Mouse (Mus musculus): ENCODE results near the gene Tbl1xr1. TPM values are rescaled to one million over a fixed set of nuclear protein-coding genes. Genes with fewer than 3 reads are reported as not detected.

Gene Tbl1xr1
- polyA plus RNA-seq, 1 experiment from 2014 or later = 10.7 TPM

GRCm38 (mm10) chr3:22180076-22180475 is 103.6 kb downstream of the Tbl1xr1 start:
- 86% methylated on average over 3 of the region's 4 CpGs for WGBS
- no peak overlapping the region for H3K9ac ChIP-seq (ENCODE audit: low read depth, low read length)
- ATAC-seq (replicated peaks; ENCODE audit: low FRiP score, low read depth) (no peak), DNase-seq (ENCODE audit: low spot score) (no peak)
- no peaks in the 10 kb centered on the region for H3K36me3 ChIP-seq (ENCODE audit: insufficient read depth, low read length)
- H3K9me3 ChIP-seq (replicated peaks; ENCODE audit: low read length) = no peaks in the 10 kb centered on the region
- H3K27me3 ChIP-seq (ENCODE audit: insufficient read depth, low read length) = no peaks in the 10 kb centered on the region
- no peak overlapping the region for H3K4me3 ChIP-seq (replicated peaks; ENCODE audit: low read depth, low read length)
- TF ChIP-seq CTCF (IDR thresholded peaks at IDR 0.05; ENCODE audit: low read depth) = no peak
- no peak overlapping the region for H3K4me2 ChIP-seq (ENCODE audit: low read length)
- no peaks in the 10 kb centered on the region for H3K4me1 ChIP-seq (replicated peaks; ENCODE audit: insufficient read depth, low read length)
- no peak overlapping the region for H3K27ac ChIP-seq

GRCm38 (mm10) chr3:22181026-22181425 is 104.6 kb downstream of the Tbl1xr1 start:
- Histone ChIP-seq H3K4me3 (replicated peaks; ENCODE audit: low read depth, low read length) (no peak overlapping the region), H3K27ac (no peak overlapping the region), H3K4me2 (ENCODE audit: low read length) (no peak overlapping the region), H3K36me3 (ENCODE audit: insufficient read depth, low read length) (no peaks in the 10 kb centered on the region), H3K4me1 (replicated peaks; ENCODE audit: insufficient read depth, low read length) (no peaks in the 10 kb centered on the region), H3K27me3 (ENCODE audit: insufficient read depth, low read length) (no peaks in the 10 kb centered on the region), H3K9me3 (replicated peaks; ENCODE audit: low read length) (no peaks in the 10 kb centered on the region), H3K9ac (ENCODE audit: low read depth, low read length) (no peak overlapping the region)
- no peak for ATAC-seq (replicated peaks; ENCODE audit: low FRiP score, low read depth)
- 94% methylated on average over 2 of the region's 2 CpGs for WGBS
- DNase-seq (ENCODE audit: low spot score) = no peak
- no peak for TF ChIP-seq CTCF (IDR thresholded peaks at IDR 0.05; ENCODE audit: low read depth)

GRCm38 (mm10) chr3:22185265-22185664 is 108.8 kb downstream of the Tbl1xr1 start:
- H3K9ac ChIP-seq (ENCODE audit: low read depth, low read length) = no peak overlapping the region
- 76% methylated on average over 4 of the region's 4 CpGs for WGBS
- no peaks in the 10 kb centered on the region for H3K27me3 ChIP-seq (ENCODE audit: insufficient read depth, low read length)
- DNase-seq (ENCODE audit: low spot score) = peak; percentile 47
- TF ChIP-seq CTCF (IDR thresholded peaks at IDR 0.05; ENCODE audit: low read depth) = no peak
- peak; percentile 61; the same call in 1 of the 2 replicates for ATAC-seq (replicated peaks; ENCODE audit: low FRiP score, low read depth)
- H3K4me3 ChIP-seq (replicated peaks; ENCODE audit: low read depth, low read length) = no peak overlapping the region
- H3K36me3 ChIP-seq (ENCODE audit: insufficient read depth, low read length) = 0 out of 2 replicates have a peak, but pooled peaks cover 2% of the 10 kb centered on the region
- no peak overlapping the region for H3K27ac ChIP-seq
- no peaks in the 10 kb centered on the region for H3K4me1 ChIP-seq (replicated peaks; ENCODE audit: insufficient read depth, low read length)
- H3K9me3 ChIP-seq (replicated peaks; ENCODE audit: low read length) = no peaks in the 10 kb centered on the region
- H3K4me2 ChIP-seq (ENCODE audit: low read length) = no peak overlapping the region

GRCm38 (mm10) chr3:22190498-22190897 is 114.0 kb downstream of the Tbl1xr1 start:
- DNase-seq (ENCODE audit: low spot score) (peak; percentile 84), ATAC-seq (replicated peaks; ENCODE audit: low FRiP score, low read depth) (no peak)
- Histone ChIP-seq H3K4me2 (ENCODE audit: low read length) (no peak overlapping the region), H3K9ac (ENCODE audit: low read depth, low read length) (no peak overlapping the region), H3K4me3 (replicated peaks; ENCODE audit: low read depth, low read length) (no peak overlapping the region), H3K4me1 (replicated peaks; ENCODE audit: insufficient read depth, low read length) (no peaks in the 10 kb centered on the region), H3K27ac (no peak overlapping the region), H3K27me3 (ENCODE audit: insufficient read depth, low read length) (no peaks in the 10 kb centered on the region), H3K9me3 (replicated peaks; ENCODE audit: low read length) (no peaks in the 10 kb centered on the region), H3K36me3 (ENCODE audit: insufficient read depth, low read length) (peaks cover 25% of the 10 kb centered on the region; the same call in 1 of the 2 replicates)
- peak; percentile 78 for TF ChIP-seq CTCF (IDR thresholded peaks at IDR 0.05; ENCODE audit: low read depth)

- H3K27ac ChIP-seq = no peak overlapping the region
- no peaks in the 10 kb centered on the region for H3K27me3 ChIP-seq (ENCODE audit: insufficient read depth, low read length)
- no peak overlapping the region for H3K4me3 ChIP-seq (replicated peaks; ENCODE audit: low read depth, low read length)
- no peak for DNase-seq (ENCODE audit: low spot score)
- H3K9ac ChIP-seq (ENCODE audit: low read depth, low read length) = no peak overlapping the region
- TF ChIP-seq CTCF (IDR thresholded peaks at IDR 0.05; ENCODE audit: low read depth) = no peak
- H3K36me3 ChIP-seq (ENCODE audit: insufficient read depth, low read length) = peaks cover 27% of the 10 kb centered on the region; the same call in 1 of the 2 replicates
- H3K4me2 ChIP-seq (ENCODE audit: low read length) = no peak overlapping the region
- WGBS = 95% methylated on average over 5 of the region's 5 CpGs
- H3K4me1 ChIP-seq (replicated peaks; ENCODE audit: insufficient read depth, low read length) = no peaks in the 10 kb centered on the region
- H3K9me3 ChIP-seq (replicated peaks; ENCODE audit: low read length) = no peaks in the 10 kb centered on the region
- ATAC-seq (replicated peaks; ENCODE audit: low FRiP score, low read depth) = no peak
These were observed 116.5 kb downstream of the Tbl1xr1 start for GRCm38 (mm10) chr3:22192931-22193330.

GRCm38 (mm10) chr3:22194185-22194856 is 117.9 kb downstream of the Tbl1xr1 start:
- TF ChIP-seq CTCF (IDR thresholded peaks at IDR 0.05; ENCODE audit: low read depth) = no peak
- H3K36me3 ChIP-seq (ENCODE audit: insufficient read depth, low read length) = peaks cover 32% of the 10 kb centered on the region; the same call in 1 of the 2 replicates
- no peak overlapping the region for H3K9ac ChIP-seq (ENCODE audit: low read depth, low read length)
- H3K4me1 ChIP-seq (replicated peaks; ENCODE audit: insufficient read depth, low read length) = no peaks in the 10 kb centered on the region
- 88% methylated on average over 7 of the region's 7 CpGs for WGBS
- H3K9me3 ChIP-seq (replicated peaks; ENCODE audit: low read length) = no peaks in the 10 kb centered on the region
- no peak overlapping the region for H3K27ac ChIP-seq
- no peak for ATAC-seq (replicated peaks; ENCODE audit: low FRiP score, low read depth)
- no peak for DNase-seq (ENCODE audit: low spot score)
- no peaks in the 10 kb centered on the region for H3K27me3 ChIP-seq (ENCODE audit: insufficient read depth, low read length)
- H3K4me2 ChIP-seq (ENCODE audit: low read length) = no peak overlapping the region
- H3K4me3 ChIP-seq (replicated peaks; ENCODE audit: low read depth, low read length) = no peak overlapping the region
